Mouse (Mus musculus) left cerebral cortex, postnatal 10 days (tissue): Measurements from ENCODE around the gene H2-Q6. TPM values are rescaled to one million over a fixed set of nuclear protein-coding genes. Genes with fewer than 3 reads are reported as not detected.
"Not testable (repeated sequence)": the region's sequence is repeated elsewhere in the genome, so short reads cannot be mapped to it uniquely, and the experiment has no call there.

Experiments
- DNase-seq, 2 experiments: peaks; one replicate each; pipeline ENCODE4 v3.0.0; 2021 to 2022; ENCODE audit warnings: low spot score in 2 of 2, mixed read lengths in 1 of 2; ENCODE audit errors: extremely low spot score in 1 of 2
- intact Hi-C: fragments of 180-260 bp; cut with DNase I; formaldehyde crosslinking; loops from one replicate; pipeline ENCODE4 v1.15.1; 2025
- total RNA-seq, 2 experiments: library from RNA; stranded (reverse); gene quantifications; 2 replicates each; pipeline ENCODE4 v1.2.3; 2021

The H2-Q6 gene
- total RNA-seq, 2 experiments from 2014 or later: not detected

DNA sequence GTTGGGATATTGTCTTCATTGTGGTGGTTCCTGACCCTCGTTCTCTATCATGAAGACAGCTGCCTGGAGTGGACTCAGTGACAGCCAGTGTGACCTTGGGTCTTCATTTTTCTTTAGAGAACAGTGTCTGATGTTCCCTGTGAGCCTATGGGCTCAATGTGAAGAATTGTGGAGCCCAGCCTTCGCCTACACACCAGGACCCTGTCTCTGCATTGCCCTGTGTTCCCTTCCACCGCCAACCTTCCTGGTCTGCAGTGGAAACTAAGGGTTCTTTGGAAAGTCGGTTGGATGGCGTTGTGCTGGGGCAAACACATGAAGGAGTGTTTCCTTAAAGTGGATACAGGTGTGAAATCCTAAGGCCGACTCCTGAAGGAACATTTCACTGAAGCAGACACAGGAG lies 4.2 kb downstream of the H2-Q6 start:
- DNase-seq, intact Hi-C loops: not testable (repeated sequence)

DNA sequence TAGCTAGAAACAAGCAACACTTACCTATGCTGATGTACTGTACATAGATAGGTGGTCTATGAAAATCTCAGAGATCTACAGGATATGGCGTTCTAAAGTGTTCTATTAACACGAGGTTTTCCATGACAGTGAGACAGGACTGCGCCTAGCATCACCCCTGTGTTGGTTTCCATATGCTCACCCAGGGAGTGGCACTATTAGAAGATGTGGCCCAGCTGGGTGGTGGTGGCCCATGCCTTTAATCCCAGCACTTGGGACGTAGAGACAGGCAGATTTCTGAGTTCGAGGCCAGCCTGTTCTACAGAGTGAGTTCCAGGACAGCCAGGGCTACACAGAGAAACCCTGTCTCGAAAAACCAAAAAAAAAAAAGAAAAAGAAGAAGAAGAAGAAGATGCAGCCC lies 6.0 kb downstream of the H2-Q6 start:
- intact Hi-C loops, DNase-seq: not testable (repeated sequence)

DNA sequence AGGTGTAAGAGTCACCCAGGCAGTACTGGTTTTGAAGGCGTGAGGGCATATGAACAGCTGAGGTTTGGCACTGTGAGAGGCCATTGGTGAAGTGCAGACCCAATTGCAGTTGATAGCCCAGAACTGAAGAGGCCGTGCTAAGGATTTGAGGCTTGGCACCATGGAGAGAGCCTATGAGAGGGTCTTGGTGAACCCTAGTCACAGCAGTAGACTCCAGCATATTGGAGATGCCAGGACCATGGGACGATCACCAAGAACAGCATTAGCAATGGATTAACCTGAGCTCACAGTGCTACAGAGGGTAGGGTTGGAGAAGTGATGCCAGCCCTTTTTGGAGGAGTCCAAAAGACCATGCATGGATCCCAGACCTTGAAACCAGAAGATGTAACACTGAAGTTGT lies 7.5 kb downstream of the H2-Q6 start:
- DNase-seq, intact Hi-C loops: not testable (repeated sequence)

DNA sequence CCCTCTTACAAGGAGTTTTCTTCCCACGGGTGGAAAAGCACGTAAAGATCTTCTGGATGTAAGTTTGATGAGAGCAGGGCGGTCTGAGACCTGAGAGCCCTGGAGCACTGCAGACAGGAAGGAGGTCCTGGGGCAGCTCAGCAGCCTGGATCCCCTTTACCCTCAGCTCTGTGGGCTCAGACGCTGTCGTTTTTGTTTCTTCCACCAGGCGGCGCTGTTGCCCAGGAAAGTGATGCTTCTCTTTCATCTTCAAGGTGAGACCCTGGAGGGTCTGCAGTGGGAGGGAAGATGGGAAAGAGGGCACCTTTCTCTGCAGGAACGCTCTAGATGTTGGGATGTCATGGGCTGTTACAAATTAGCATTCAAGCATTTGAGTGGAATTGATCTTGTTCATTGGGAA lies 10.2 kb downstream of the H2-Q6 start:
- intact Hi-C loops, DNase-seq: not testable (repeated sequence)

DNA sequence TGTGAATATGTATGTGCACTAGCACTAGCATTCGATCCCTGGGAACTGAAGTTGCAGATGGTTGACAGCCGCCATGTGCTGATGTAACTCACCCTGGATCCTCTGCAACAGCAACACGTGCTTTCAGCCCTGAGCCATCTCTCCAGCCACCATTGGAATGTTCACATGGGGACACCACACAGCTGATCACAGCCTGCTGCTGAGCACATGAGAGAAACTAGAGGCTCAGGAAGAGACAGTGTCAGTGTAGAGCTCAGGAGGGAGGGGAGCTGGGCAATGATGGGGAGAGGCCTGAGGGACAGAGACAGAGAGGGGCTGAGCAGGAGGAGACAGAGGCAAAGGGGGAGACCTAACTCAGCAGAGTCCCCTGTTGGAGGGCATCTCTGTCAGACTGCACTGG lies 10.9 kb downstream of the H2-Q6 start:
- intact Hi-C loops, DNase-seq: not testable (repeated sequence)

DNA sequence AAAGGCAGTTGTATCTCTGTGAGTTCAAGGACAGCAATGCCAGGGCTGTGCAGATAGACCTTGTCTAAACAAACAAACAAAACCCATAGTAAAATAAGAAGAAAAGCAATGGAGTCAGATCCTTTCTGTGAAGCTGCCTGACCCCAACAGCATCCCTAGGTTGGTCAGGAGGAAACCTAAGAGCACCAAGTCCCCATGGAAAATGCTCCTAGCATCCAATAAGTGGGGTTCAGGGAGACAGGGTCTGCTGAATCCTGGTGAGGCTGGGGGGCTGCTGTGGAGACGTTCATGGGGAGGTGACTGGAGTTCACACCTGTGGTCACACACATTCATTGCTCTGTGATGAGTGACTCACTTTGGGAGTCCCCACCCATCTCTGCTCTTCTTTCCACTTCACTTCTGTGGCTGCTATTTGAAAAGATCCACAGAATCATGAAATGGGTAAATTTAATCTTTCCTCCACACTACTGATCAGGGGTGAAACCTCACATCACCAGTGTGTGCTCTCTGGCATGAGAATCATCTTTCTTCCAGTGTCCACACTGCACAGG lies 12.8 kb downstream of the H2-Q6 start:
- DNase-seq, intact Hi-C loops: not testable (repeated sequence)

DNA sequence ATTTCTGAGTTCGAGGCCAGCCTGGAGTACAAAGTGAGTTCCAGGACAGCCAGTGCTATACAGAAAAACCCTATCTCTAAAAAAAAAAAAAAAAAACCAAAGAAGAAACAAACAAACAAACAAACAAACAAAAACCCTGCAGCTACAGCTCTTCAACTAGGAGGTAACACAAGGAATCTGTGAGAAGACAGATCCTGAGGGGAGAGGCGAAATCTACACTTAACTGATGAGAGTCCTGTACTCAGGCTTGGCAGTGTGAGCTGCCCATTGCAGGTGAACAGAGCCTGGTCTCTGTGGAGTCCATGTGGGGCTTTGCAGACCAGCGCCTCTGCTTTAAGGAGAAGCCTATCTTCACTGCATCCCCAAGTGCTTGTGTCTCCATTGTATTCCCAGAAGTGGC lies 13.7 kb downstream of the H2-Q6 start:
- intact Hi-C loops, DNase-seq: not testable (repeated sequence)

DNA sequence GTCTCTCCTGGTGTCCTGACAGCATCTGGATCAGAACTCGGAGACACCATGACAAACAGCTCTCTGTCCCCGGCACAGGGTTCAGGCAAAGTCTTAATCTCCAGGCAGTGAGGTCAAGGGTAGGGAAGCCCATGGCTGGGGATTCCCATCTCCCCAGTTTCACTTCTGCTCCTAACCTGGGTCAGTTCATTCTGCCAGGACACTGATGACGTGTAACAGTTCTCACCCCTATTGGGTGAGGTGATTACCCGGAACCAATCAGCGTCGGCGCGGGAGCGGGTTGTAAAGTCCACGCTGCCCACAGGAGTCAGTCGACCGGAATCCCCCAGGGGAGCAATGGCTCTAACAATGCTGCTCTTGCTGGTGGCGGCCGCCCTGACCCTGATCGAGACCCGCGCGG lies 14.2 kb downstream of the H2-Q6 start, which contains the start of gene H2-Q7:
Gene H2-Q7 (plus strand): TSS at position 271 of the 400 bp plus-strand sequence.
- intact Hi-C loops: not testable (repeated sequence)
- DNase-seq: peak; percentile 52 to 73

DNA sequence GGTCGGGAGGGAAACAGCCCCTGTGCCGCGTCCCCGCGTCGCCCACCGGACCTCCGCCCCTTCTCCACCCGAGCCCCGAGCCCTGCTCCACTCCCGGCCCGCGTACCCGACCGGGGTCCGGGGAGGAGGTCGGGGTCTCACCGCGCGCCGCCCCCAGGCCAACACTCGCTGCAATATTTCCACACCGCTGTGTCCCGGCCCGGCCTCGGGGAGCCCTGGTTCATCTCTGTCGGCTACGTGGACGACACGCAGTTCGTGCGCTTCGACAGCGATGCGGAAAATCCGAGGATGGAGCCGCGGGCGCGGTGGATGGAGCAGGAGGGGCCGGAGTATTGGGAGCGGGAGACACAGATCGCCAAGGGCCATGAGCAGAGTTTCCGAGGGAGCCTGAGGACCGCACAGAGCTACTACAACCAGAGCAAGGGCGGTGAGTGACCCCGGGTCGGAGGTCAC lies 14.7 kb downstream of the H2-Q6 start:
- DNase-seq, intact Hi-C loops: not testable (repeated sequence)

DNA sequence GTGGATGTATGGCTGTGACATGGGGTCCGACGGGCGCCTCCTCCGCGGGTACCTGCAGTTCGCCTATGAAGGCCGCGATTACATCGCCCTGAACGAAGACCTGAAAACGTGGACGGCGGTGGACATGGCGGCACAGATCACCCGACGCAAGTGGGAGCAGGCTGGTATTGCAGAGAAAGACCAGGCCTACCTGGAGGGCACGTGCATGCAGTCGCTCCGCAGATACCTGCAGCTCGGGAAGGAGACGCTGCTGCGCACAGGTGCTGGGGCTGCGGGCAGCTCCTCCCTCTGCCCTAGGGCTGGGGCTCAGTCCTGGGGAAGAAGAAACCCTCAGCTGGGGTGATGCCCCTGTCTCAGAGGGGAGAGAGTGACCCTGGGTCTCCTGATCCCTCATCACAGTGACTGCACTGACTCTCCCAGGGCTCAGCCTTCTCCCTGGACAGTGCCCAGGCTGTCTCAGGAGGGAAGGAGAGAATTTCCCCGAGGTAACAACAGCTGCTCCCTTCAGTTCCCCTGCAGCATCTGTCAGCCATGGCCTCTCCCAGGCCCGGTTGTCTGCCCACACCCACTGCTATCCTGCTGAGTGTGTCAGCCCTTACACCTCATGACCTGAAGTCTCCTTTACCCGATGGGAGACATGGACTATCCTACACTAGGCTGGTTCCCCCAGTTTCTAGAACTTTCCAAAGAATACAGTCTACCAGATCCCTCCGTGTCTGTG lies 15.4 kb downstream of the H2-Q6 start:
- intact Hi-C loops: not testable (repeated sequence)

DNA sequence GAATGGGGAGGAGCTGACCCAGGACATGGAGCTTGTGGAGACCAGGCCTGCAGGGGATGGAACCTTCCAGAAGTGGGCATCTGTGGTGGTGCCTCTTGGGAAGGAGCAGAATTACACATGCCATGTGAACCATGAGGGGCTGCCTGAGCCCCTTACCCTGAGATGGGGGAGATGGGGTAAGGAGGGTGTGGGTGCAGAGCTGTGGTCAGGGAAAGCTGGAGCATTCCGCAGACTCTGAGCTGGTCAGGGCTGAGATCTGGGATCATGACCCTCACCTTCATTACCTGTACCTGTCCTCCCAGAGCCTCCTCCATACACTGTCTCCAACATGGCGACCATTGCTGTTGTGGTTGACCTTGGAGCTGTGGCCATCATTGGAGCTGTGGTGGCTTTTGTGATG lies 17.7 kb downstream of the H2-Q6 start:
- intact Hi-C loops, DNase-seq: not testable (repeated sequence)

More for the DNA sequence above, 15.4 kb downstream of the H2-Q6 start:
- not testable (repeated sequence) for DNase-seq

DNA sequence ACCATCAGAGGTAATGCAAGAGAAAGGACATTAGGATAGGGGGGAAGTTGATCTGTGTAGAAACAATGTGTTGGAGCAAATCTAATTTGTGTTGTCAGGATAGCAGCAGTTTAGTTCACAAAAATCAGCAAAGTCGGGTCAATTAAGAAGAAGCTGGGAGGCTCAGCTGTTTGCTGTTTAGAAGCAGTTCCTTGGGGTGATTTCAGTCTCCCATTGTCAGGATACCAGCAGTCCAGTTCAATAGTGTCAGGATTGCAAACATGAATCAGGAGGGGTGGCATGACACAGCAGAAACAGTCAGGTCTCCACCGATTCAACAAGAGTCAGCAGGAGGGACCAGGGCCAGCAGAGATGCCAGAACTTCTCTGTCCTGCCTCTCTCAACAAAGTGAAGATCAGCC lies 19.9 kb downstream of the H2-Q6 start:
- intact Hi-C loops: not testable (repeated sequence)

DNA sequence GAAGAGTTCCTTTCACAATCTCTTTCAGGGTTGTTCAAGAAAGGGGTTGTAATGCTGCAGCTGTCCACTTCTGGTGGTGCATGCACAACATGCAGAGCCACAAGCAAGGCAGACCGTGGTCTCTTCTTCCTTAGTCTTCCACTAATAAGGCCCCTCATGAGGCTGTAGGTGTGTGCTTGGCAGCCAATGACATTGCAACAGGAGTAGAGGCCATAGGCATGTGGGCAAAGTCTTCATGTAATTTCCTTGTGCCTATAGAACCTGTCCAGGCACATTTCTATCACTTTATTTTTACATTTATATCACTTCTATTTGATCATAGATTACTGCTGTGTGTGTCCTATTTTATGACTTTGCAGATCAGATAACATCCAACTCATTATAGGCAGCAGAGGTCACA lies 33.6 kb downstream of the H2-Q6 start:
- DNase-seq, intact Hi-C loops: not testable (repeated sequence)

More for the DNA sequence above, 19.9 kb downstream of the H2-Q6 start:
- not testable (repeated sequence) for DNase-seq

DNA sequence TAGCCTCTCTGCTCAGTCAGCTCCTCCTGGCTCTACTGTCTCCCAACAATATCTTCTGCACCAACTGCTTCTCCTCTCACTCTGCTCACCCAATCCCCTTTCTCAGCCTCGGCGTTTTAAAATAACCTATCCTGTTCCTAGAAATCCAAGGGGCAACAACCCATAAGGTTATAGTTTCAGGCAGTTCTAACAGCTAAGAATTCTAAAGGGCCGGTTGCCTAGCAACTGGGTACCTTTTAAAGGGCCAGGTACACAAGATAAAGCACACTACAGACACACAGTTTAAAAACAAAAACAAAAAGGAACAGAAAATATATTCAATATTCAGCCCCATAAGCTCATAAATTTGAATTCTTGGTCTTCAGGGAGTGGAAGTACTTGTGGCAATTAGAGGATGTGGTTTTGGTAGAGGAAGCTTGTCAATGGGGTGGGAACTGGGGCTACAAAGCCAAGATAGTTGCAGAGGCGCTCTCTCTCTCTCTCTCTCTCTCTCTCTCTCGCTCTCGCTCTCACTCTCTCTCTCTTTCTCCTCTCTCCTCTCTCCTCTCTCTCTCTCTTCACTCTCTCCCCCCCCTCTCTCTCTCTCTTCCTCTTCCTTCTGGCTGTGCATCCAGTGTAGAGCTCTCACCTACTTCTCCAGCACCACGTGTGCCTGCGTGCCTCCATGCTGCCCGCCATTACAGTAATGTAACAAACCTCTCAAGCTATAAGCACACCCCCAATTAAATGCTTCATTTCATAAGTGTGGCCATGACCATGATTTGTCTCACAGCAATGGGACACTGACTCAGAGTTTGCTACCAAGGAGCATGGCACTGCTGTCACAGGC lies 36.1 kb downstream of the H2-Q6 start:
- DNase-seq, intact Hi-C loops: not testable (repeated sequence)

DNA sequence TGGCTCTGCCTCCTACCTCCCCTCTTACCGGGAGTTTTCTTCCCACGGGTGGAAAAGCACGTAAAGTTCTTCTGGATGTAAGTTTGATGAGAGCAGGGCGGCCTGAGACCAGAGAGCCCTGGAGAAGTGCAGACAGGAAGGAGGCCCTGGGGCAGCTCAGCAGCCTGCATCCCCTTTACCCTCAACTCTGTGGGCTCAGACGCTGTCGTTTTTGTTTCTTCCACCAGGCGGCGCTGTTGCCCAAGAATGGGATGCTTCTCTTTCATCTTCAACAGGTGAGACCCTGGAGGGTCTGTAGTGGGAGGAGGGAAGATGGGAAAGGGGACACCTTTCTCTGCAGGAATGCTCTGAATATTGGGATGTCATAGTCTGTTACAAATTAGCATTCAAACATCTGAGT lies 41.0 kb downstream of the H2-Q6 start:
- DNase-seq, intact Hi-C loops: not testable (repeated sequence)

DNA sequence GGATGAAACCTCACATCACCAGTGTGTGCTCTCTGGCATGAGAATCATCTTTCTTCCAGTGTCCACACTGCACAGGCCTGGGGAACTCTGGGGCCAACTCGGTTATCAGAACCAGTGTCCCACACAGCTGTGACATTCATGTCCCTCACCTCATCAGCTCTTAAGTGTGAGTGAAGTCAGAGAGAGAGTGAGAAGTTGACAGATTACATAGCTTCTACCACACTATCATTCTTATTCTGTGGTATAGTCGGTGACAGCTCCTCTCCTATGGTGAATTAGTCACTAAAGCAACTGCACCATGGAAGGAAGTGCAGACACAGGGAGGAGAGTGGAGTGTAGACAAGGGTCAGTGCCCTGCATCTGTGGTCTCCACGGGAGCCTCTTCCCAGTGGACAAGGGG lies 44.3 kb downstream of the H2-Q6 start:
- DNase-seq, intact Hi-C loops: not testable (repeated sequence)

DNA sequence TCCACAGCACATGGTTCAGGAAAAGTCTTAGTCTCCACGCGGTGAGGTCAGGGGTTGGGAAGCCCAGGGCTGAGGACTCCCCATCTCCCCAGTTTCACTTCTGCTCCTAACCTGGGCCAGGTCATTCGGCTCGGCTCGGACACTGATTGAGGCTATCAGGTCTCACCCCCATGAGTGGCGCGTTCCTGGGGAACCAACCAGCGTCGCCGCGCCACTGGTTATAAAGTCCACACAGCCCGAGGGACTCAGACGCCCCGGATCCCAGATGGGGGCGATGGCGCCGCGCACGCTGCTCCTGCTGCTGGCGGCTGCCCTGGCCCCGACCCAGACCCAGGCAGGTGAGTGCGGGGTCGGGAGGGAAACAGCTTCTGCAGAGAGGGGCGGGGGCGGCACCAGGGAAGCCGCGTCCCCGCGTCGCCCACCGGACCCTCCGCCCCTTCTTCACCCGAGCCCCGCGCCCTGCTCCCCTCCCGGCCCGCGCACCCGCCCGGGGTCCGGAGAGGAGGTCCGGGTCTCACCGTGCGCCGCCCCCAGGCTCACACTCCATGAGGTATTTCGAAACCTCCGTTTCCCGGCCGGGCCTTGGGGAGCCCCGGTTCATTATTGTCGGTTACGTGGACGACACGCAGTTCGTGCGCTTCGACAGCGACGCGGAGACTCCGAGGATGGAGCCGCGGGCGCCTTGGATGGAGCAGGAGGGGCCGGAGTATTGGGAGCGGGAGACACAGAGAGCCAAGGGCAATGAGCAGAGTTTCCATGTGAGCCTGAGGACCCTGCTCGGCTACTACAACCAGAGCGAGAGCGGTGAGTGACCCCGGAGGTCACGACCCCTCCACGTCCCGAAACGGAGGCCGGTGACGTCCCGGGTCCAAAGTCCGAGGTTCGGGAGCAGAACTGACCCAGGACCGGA lies 45.4 kb downstream of the H2-Q6 start, which contains the start of gene H2-Q10:
Gene H2-Q10 (plus strand): TSS at position 248 of the 910 bp plus-strand sequence.
- intact Hi-C loops: no loop called here

More for the DNA sequence above, 45.4 kb downstream of the H2-Q6 start, which contains the start of gene H2-Q10:
- peak in 1 of 2 experiments; percentile 35 for DNase-seq
